Mouse (Mus musculus) heart, adult 2 months (tissue): Measurements from ENCODE around the gene Fgfr2. TPM values are rescaled to one million over a fixed set of nuclear protein-coding genes. Genes with fewer than 3 reads are reported as not detected.

Experiments
- DNase-seq, 2 experiments: peaks; one replicate each; pipeline ENCODE4 v3.0.0; 2021
- H3K27ac ChIP-seq: fragments of 200-600 bp; 2 replicates; pipeline ENCODE4 v1.8.1; 2022
- H3K27me3 ChIP-seq: fragments of 200-500 bp; 2 replicates; pipeline ENCODE4 v1.6.1; 2012; ENCODE audit warnings: mild to moderate bottlenecking, low read length, inconsistent platforms, mixed read lengths; ENCODE audit not compliant: control insufficient read depth, insufficient read depth
- H3K36me3 ChIP-seq: fragments of 200-500 bp; 2 replicates; pipeline ENCODE4 v1.6.1; 2012; ENCODE audit warnings: low read length, inconsistent platforms; ENCODE audit not compliant: control insufficient read depth, insufficient read depth
- H3K4me1 ChIP-seq: fragments of 200-500 bp; 2 replicates; pipeline ENCODE4 v1.6.1; 2011; ENCODE audit warnings: low read length; ENCODE audit not compliant: control insufficient read depth, insufficient read depth
- H3K4me3 ChIP-seq: fragments of 200-600 bp; 2 replicates; pipeline ENCODE4 v1.8.1; 2022
- H3K79me2 ChIP-seq: fragments of 200-500 bp; replicated peaks from 2 replicates; pipeline ENCODE4 v1.6.1; 2012; ENCODE audit warnings: mild to moderate bottlenecking, inconsistent platforms, low read length, moderate library complexity, mixed read lengths; ENCODE audit not compliant: control insufficient read depth, insufficient read depth
- H3K9ac ChIP-seq: fragments of 200-500 bp; 2 replicates; pipeline ENCODE4 v1.6.1; 2012; ENCODE audit warnings: low read depth, mild to moderate bottlenecking, control low read depth, inconsistent platforms, low read length, mixed read lengths
- CTCF ChIP-seq: fragments of 200-600 bp; IDR thresholded peaks from 2 replicates; pipeline ENCODE4 v1.8.1; 2022; ENCODE audit warnings: antibody characterized with exemption, mild to moderate bottlenecking, moderate library complexity
- EP300 ChIP-seq: fragments of 200-500 bp; IDR thresholded peaks from 2 replicates; pipeline ENCODE4 v1.6.1; 2011; ENCODE audit warnings: low read depth, low read length, control low read depth; ENCODE audit not compliant: insufficient read depth
- POLR2A ChIP-seq: fragments of 200-500 bp; IDR thresholded peaks from 2 replicates; pipeline ENCODE4 v1.6.1; 2011; ENCODE audit warnings: mild to moderate bottlenecking, low read depth, low read length, control low read depth; ENCODE audit not compliant: insufficient read depth
- WGBS: fragments of 180-500 bp; shearing (Covaris S2); methylation state at CpG from one replicate; pipeline ENCODE4 v1.1.7; 2018; 5-methylcytosine and 5-hydroxymethylcytosine counted together
- intact Hi-C: fragments of 180-260 bp; cut with DNase I; formaldehyde crosslinking; loops from one replicate; pipeline ENCODE4 v1.15.1; 2025
- polyA plus RNA-seq: library from polyadenylated mRNA; depleted of rRNA; stranded (reverse); fragments of >200 nt; gene quantifications from 2 replicates; pipeline ENCODE4 v1.2.3, GENCODE M21; 2012
- total RNA-seq, 2 experiments: library from RNA; stranded (reverse); gene quantifications; 2 replicates each; pipeline ENCODE4 v1.2.3; 2021

Gene Fgfr2
- total and polyA plus RNA-seq, 3 experiments = 1.1 to 2.0 (median 1.3) TPM

DNA sequence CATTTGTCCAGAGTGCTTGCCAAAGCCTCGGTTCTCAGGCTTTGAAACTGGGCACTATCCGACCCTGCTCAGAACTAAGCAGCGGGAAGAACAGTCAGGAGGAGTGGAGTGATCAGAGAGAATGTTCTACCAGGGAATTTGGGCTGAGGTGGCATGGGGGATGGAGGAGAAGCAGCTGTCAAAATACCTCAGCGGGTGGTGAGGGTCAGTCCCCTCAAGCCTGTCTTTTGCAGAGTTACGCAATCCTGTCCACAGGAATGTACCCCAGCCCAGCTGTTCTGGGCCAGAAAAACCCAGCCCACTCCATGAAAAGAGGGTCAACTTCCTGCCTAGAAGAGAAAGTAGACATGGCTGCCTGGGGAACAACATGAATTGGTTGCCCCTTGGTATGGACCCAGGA, 862.5 kb downstream of the Fgfr2 start:
- Histone ChIP-seq H3K9ac (no peak overlapping the region), H3K4me3 (no peak overlapping the region), H3K79me2 (no peaks in the 10 kb centered on the region), H3K27ac (no peak overlapping the region), H3K4me1 (0 out of 2 replicates have a peak, but pooled peaks cover 1% of the 10 kb centered on the region), H3K27me3 (no peaks in the 10 kb centered on the region), H3K36me3 (no peaks in the 10 kb centered on the region)
- TF ChIP-seq EP300 (no peak), CTCF (no peak), POLR2A (no peak)
- DNase-seq = no peak
- 82% methylated on average over 5 of the region's 5 CpGs for WGBS
- intact Hi-C loops = no loop called here

DNA sequence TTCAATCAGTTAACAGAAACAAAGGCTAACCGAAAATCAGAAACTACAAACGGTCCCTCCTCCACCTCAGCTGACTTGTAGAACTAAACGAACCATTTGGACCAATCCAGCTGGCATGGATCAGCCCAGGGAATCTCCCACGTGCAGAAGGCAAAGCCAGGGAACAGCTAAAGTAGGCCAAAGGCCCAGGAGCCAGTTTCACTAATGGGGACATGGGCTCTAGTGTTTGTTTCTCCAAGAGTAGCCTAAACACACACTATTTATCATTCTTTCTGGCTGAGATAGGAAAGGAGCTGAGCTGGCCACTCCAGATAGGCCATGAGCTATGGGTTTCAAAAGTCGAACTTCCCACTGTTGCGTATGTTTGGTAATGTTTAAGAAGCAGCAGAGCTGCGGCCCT, 864.3 kb downstream of the Fgfr2 start:
- no peaks in the 10 kb centered on the region for H3K27me3 ChIP-seq
- no peak overlapping the region for H3K4me3 ChIP-seq
- WGBS = 48% methylated on average over 7 of the region's 7 CpGs
- H3K4me1 ChIP-seq = no peaks in the 10 kb centered on the region
- no peak for TF ChIP-seq EP300
- TF ChIP-seq POLR2A = no peak
- no peak for TF ChIP-seq CTCF
- no peak overlapping the region for H3K27ac ChIP-seq
- no peak overlapping the region for H3K9ac ChIP-seq
- no peaks in the 10 kb centered on the region for H3K79me2 ChIP-seq
- peak in 1 of 2 experiments; percentile 40 for DNase-seq
- intact Hi-C loops = no loop called here
- H3K36me3 ChIP-seq = no peaks in the 10 kb centered on the region

DNA sequence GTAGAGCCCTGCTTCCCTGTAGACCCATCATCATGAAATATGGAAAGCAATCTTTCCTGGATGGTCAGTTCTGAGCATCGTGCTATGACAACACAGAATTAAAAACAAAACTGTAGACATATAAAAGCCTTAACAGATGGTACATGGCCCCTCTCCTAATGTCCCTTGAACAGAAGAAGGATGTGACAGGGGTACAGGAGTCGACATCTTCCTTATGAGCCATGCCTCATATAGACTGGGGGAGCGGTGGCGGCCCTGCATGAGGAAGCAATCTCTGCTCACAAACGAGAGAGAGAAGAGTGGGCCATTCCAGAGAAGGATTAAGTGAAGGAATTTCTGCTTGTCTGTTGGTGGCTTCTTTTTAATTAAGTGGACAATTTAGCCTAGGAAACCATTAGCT, 864.9 kb downstream of the Fgfr2 start:
- Histone ChIP-seq H3K9ac (no peak overlapping the region), H3K27ac (no peak overlapping the region), H3K79me2 (no peaks in the 10 kb centered on the region), H3K4me3 (no peak overlapping the region), H3K4me1 (peaks cover 3% of the 10 kb centered on the region; the same call in 1 of the 2 replicates), H3K36me3 (no peaks in the 10 kb centered on the region; the same call in 1 of the 2 replicates), H3K27me3 (no peaks in the 10 kb centered on the region)
- intact Hi-C loops = no loop called here
- TF ChIP-seq EP300 = no peak
- TF ChIP-seq POLR2A = no peak
- no peak for TF ChIP-seq CTCF
- 79% methylated on average over 5 of the region's 5 CpGs for WGBS
- no peak for DNase-seq

DNA sequence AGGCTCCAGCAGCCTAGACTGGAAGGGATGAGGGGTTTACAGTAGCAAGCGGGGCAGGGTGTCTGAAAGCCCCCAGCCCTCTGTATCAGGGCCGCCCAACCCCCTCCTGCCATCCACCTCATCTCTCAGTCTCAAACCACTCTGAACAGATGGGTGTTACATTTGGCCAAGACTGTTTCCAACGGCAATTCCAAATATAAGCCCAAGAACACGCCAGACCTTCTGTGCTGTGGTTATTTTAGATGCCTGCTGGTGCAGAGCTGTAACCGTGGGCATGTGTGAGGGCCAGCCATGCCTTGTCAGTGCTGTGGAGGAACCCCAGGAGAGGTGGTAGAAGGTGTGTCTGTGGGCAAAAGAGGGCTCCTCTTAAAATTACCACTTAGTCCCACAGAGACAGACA, 869.6 kb downstream of the Fgfr2 start:
- no peak overlapping the region for H3K4me3 ChIP-seq
- no peak for TF ChIP-seq CTCF
- TF ChIP-seq EP300 = no peak
- TF ChIP-seq POLR2A = no peak
- H3K36me3 ChIP-seq = no peaks in the 10 kb centered on the region; the same call in 1 of the 2 replicates
- H3K79me2 ChIP-seq = no peaks in the 10 kb centered on the region
- no peak overlapping the region for H3K9ac ChIP-seq
- intact Hi-C loops = no loop called here
- 64% methylated on average over 5 of the region's 5 CpGs for WGBS
- H3K27ac ChIP-seq = no peak overlapping the region
- peaks cover 5% of the 10 kb centered on the region for H3K4me1 ChIP-seq
- no peak for DNase-seq
- no peaks in the 10 kb centered on the region for H3K27me3 ChIP-seq

DNA sequence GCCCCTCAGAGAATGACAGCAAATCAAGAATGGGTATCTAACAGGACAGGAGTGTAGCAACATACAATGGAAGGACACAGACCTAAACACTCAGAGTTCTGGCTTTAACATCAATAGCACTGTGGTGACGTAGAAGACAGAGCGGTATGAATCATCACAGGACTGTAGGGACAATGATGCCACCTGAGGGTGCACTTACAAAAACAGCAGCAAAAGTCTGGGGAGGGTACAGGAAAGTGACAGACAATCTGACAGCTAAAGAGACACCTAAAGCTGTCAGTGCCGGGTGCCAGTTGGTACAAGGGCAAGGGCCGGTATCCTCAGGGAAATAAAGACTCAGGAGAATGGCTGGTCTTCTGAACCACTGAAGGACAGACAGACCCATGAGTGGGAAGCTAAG, 870.1 kb downstream of the Fgfr2 start:
- Histone ChIP-seq H3K9ac (no peak overlapping the region), H3K4me1 (peaks cover 5% of the 10 kb centered on the region), H3K27ac (no peak overlapping the region), H3K27me3 (no peaks in the 10 kb centered on the region), H3K4me3 (no peak overlapping the region), H3K79me2 (no peaks in the 10 kb centered on the region), H3K36me3 (no peaks in the 10 kb centered on the region; the same call in 1 of the 2 replicates)
- 85% methylated on average over 4 of the region's 4 CpGs for WGBS
- no peak for DNase-seq
- TF ChIP-seq EP300 = no peak
- TF ChIP-seq POLR2A = no peak
- no peak for TF ChIP-seq CTCF
- intact Hi-C loops = no loop called here

DNA sequence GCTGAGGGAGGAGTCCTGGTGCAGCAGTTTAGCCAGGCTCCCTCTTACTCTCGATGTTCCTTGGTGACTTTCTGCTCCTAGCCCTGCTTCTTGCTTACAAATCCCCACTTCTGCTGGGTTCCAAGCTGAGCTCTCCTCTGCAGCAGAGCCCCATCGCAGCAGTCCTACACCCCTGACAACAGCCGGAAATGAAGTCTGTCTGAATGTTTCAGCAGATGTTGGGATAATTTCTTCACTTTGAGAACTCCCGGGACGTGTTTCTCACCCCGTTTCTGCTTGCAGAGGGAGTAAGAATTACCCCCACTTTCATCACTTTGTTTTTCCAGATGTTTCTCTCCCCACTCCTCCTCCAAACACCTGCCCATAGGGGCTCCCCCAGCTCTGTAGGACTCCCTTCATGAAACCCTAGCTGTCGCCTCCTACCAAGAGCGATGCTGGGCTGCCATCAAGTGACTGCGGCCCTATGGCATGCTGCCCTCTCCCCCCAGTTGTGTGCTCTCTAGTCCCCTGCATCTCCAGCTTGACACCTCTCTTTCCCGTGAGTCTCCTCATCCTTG, 873.5 kb downstream of the Fgfr2 start:
- H3K27ac ChIP-seq = no peak overlapping the region
- peaks cover 9% of the 10 kb centered on the region for H3K4me1 ChIP-seq
- WGBS = 36% methylated on average over 10 of the region's 10 CpGs
- no peak overlapping the region for H3K4me3 ChIP-seq
- no peaks in the 10 kb centered on the region for H3K27me3 ChIP-seq
- no peaks in the 10 kb centered on the region; the same call in 1 of the 2 replicates for H3K36me3 ChIP-seq
- intact Hi-C loops = loop anchor here (5.0 kb wide), 1 partner anchor 68 kb away; the partner anchor contains the start of gene Chst15
- no peak overlapping the region for H3K9ac ChIP-seq
- TF ChIP-seq EP300 (no peak), POLR2A (no peak), CTCF (no peak)
- DNase-seq = no peak
- no peaks in the 10 kb centered on the region for H3K79me2 ChIP-seq
